Mouse (Mus musculus) layer of hippocampus, adult 18-20 months (tissue): Measurements from ENCODE around the gene Cpeb1. TPM values are rescaled to one million over a fixed set of nuclear protein-coding genes. Genes with fewer than 3 reads are reported as not detected.
A peak's percentile ranks its signal among the peaks of the same experiment; 100 is the strongest.

Experiments used
- DNase-seq, 2 experiments: peaks; one replicate each; pipeline ENCODE4 v3.0.0; 2022; ENCODE audit warnings: low spot score in 2 of 2
- total RNA-seq, 2 experiments: library from RNA; stranded (reverse); gene quantifications; 2 replicates each; pipeline ENCODE4 v1.2.3; 2021

The Cpeb1 gene
- total RNA-seq, 2 experiments from 2014 or later, result 114 to 125 TPM

DNA sequence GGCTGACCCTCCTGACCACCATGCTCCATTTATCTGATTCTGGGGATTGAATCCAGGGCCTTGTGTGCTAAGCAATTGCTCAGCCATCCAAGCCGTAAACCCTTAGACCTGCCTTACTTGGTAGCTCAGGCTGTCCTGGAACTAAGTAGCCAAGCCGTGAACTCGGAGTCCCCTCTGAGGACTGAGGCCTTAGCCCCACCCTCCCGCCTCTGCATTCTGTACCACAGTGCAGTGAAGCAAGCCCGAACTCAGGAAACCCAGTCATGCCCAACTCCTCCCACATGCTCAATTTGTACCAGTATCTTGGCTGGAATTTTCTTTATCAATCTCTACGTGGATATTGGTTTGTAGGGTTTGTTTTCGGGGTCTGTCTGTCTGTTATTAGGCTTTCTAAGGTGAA lies 123.4 kb downstream of the Cpeb1 start:
- DNase-seq, result no peak

DNA sequence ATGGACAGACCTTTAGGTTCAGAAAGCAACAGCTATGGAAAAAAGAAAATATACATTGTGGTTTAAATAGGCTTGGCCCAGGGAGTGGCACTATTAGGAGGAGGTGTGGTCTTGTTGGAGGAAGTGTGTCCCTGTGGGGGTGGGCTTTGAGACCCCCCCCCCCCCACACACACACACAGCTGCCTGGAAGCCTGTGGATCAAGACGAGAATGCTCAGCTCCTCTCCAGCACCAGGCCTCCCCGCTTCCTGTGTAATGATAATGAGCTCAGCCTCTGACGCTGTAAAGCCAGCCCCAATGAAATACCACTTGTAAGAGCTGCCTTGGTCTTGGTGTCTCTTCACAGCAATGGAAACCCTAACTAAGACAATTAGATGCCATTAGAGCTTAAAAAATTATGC lies 124.5 kb downstream of the Cpeb1 start:
- DNase-seq, result no peak

DNA sequence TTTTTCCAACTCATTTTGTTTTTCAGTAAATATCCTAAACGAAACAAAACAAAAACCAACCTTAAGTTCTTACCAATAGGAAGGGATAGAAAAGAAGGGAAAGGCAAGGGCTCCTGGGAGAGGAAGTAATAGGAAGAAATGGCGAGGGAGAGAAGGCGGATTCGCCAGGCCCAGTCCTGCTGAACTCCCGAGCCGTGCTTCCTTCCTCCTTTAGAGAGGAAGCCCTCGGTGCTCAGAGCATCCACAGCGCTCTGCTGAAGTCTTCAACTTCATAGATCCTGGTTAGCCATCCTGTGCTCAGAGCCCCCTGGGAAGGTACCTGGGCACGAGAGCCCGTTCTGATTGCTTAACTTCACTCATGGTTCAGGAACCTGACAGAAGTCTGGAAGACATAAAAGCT lies 127.6 kb downstream of the Cpeb1 start:
- no peak for DNase-seq

DNA sequence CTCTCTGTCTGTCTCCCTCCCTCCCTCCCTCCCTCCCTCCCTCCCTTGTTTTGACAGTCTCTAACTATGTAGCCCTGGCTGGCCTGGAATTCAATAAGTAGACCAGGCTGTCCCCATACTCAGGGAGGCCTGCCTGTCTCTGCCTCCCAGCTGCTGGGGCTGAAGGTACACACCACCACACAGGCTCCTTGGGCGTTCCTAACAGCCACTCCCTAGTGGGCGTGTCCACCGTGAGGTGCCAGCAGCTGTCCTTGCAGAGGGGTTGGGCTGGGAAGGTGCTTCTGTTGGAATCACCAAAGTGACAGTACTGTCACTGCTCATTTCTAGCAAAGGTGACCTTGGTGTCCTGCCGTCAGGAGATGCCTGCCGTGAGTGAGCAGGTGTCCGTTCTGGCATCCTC lies 128.4 kb downstream of the Cpeb1 start:
- DNase-seq, result no peak

DNA sequence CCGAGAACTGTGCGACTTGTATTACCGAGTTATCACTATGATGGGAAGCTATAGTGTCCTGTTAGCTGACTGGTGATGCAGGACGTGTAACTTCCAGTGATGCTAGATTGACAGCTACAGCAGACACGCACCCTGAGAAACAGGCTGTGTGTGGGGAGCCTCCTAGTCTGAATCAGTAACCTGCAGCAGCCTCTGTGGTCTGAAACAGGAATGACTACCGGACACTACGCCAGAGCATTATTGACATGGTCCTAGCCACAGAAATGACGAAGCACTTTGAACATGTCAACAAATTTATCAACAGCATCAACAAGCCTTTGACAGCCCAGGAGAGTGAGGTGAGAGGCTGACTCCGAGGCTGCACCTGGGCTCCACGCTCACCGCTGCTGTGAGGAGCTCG lies 129.2 kb downstream of the Cpeb1 start:
- DNase-seq, result no peak

DNA sequence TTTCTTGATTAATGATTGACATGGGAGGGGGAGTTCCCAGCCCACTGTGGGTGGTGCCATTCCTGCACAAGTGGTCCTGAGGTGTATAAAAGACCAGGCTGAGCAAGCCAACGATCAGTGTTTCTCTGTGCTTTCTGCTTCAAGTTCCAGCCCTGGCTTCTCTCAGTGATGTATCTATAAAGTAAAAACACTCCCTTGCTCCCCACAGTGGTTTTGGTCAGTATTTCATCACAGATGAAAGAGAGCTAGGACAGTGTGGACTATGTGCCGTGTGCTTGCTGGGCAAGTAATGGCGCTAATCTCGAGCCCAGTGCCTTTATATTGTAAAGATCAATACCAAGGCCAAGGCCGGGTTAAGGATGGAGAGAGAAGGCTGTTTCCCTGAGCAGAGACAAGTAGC lies 133.5 kb downstream of the Cpeb1 start:
- DNase-seq, result no peak

DNA sequence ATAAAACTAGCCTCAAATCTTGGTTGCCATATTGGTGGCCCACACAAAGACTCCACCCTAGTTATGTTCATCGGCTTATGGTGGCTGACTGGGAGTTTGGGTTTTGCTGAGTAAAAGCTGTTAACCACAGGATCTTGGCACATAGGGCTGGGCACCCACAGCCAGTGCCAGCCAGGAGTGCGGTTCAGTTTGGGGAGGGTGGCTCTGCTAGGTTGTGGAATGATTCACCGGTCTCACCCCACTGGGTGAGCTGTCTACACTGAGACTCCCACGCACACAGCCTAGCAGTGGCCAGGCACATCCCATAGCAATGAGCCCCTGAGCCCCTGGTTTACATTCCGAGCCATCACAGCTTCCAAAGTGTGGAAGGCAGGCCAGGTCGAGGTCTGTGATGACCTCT lies 135.5 kb downstream of the Cpeb1 start:
- no peak for DNase-seq

DNA sequence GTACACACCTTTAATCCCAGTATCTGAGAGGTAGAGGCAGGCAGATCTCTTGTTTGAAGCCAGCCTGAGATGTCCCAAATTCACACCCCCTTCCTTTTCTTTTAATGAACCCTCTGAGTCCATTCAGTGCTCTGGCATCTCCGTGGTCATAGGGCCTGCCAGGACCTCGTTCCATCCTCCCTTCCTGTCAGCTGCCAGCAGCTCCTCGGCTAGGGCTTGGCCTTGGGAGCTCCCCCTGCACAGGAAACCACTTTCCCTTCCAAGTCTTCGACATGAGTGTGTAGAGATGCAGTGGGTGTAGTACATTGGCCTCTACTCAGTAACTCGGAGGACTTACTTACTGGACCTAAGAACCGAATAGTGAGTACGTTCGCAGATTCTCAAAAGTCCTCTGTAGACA lies 139.7 kb downstream of the Cpeb1 start:
- no peak for DNase-seq

DNA sequence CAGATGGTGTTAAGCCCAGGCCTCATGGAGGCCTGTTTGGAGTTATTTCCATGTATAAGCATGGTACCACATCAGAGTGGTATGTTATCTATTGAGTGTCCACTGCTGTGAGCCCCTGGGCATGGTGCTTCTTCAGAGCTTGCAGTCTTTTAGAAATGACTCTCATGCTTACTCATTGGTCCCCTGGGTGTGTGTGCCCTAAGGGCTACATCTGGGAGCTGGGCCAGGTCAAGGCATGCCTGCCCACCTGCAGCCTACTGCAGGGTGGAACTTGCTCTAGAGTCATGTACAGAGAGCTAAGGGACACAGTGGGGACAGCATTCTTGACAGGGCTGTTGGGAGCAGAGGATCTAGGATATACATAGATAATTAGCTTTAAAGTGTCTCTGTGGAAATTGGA lies 143.7 kb downstream of the Cpeb1 start:
- DNase-seq, result no peak

DNA sequence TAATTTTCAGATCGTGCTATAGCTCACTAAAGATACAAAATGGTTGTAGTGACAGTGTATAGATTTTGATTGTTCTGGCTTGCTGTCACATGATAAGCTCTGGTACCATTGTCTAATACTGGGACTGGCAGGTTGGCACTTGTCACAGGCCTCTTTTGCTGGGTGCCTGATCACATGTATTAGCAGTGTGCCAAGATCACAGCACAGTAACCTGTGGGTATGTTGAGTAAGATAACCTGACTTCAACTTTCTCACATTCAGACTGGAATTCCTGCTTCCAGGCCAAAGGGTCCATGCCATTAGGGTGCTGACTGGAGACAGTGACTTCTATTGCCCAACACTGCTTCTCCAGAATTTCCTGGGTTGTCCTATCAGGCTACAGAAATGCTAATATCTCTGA lies 144.1 kb downstream of the Cpeb1 start:
- no peak for DNase-seq

DNA sequence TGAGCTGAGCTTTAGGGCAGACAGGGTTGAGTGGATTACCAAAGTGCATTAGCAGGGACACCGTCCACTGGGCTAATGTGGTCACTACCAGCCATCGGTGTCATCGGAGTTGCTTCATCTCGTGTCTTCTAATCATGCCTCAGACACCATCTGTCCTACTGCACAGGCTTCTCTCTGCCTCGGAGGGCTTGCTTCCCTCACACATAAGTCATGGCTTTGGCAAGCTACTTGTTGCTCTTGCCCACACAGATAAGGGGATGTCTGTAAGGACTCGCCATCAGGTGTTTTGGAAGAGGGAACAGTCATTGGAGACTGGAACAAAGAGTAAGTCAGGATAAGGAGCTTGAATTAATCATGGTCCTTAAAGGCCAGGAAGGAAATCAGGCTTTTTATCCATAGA lies 146.0 kb downstream of the Cpeb1 start:
- no peak for DNase-seq

DNA sequence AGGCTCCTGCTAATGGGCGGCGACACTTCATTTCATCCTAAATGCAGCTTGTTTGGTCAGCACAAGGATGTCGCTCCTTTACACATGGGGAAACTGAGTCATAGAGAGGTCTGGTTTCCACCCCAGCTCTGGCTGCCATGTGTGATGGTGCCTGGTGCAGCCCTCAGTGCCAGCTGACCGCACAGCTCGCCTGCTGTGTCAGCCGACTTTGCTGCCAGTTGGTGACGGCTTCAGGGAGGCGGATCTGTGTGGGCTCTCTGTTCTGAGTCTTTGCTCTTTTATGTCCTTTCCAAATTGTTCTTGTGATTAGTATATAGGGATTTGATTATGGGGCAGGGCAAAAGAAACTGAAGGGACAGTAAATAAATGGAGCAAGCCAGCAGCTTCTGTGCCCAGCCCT lies 147.5 kb downstream of the Cpeb1 start:
- DNase-seq, result peak; percentile 32 to 68

DNA sequence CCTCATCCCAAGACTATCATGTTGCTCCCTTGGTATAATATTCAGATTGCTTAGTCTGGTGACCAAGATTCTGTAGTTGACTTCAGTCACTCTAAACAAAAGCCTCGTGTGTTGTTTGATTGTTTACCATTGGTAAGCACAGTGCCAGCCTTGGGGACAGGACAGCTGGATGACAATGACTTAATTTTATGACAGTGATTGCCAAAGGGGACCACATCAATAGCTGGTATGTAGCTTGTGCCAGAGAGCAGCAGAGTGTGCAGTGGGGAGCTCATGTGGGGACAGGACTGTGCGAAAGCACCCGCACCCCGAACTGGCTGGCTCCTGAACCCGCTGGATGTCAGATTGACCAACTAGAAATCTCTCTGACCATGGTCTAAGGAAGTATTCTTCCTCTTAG lies 150.6 kb downstream of the Cpeb1 start:
- peak in 1 of 2 experiments; percentile 25 for DNase-seq

DNA sequence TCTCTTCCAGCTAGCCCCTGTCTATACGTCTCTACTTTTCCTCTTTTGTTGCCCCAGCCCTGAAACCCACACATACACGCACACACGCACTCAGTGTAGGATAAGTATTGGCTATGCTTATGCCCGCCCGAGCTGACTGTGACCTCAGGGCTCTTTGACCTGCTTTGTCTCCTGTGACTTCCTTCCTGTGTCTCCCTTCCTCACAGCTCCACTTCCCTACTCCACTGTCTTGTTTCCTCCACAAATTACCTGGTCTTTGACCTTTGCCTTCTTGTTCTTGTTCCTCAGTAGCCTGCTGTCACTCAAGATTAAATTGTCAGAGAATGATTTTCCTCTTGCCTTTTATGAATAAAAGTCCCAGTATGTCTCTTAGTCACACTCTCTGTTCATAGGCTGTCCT lies 151.2 kb downstream of the Cpeb1 start:
- DNase-seq, result no peak

DNA sequence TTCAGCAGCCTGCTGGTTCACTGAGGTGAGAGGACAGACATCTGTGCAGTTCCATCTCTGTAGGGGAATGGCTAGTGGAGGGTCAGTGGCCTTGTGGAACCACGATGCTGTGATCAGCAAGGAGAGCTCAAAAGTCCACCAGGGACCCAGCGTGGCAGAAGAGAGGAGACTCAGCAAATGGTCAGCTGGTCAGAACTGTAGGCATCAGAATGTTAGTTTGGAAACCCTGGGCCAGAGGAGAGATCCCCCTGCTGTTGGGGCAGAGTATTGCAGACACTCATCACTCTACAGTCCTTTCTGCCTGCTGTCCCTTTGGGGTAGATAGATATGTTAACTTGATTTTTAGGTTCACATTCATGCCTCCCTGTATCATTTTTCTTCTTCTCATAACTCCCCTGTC lies 151.6 kb downstream of the Cpeb1 start:
- DNase-seq, result no peak

DNA sequence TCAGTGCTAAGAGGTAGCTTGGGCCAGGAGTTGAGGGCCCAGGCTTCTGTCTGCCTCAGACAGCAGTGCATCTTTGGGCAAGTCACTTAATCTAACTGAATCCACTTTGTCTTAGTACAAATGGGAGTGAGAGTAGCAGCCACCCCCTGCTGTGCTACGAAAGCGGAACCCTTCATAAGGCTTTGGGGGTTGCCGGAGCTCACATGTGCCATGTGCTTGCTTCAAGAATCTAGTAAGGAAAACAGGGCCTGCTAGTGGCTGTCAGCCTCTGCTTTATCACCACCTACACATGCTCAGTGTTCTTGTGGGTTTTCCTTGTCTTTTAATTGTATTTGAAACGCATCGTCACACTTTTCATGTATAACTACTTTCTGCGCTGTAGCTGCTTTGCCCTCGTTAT lies 153.9 kb downstream of the Cpeb1 start:
- peak in 1 of 2 experiments; percentile 25 for DNase-seq

DNA sequence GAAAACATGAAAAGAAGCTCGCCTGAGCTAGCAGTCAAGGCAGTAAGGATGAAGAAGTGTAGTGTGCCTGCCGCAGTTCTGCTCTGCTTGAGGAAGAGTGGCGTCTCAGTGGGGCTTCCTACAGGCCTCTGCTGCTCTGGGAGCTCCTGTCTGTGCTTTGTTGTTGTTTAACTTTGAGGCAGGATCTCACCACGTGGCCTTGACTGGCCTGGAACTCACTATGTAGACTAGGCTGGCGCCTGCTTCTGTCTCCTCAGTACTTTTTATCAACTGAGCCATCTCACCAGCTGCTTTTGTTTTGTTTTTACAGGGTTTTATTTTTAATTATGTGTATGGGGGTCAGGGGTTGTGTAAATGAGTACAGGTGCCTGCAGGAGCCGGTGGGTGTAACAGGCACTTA lies 157.1 kb downstream of the Cpeb1 start:
- no peak for DNase-seq

Other genes starting within 250 kb of the Cpeb1 start
- gene Pde8a, start 241.9 kb downstream of the Cpeb1 start, total RNA-seq, result 10 to 100 TPM; 11.9 to 12.1 TPM
- 100 to 1,000 TPM; 601 to 632 TPM for gene Rps17, start 110.2 kb downstream of the Cpeb1 start, total RNA-seq
- 100 to 1,000 TPM; 164 to 171 TPM for gene Ap3b2, start 38.5 kb upstream of the Cpeb1 start, total RNA-seq
- not detected for gene BC048679, start 42.8 kb upstream of the Cpeb1 start, total RNA-seq
- under 1 TPM; 0.23 to 0.52 TPM for gene Fsd2, start 111.5 kb upstream of the Cpeb1 start, total RNA-seq
- 10 to 100 TPM; 19.2 to 19.5 TPM for gene Whamm, start 115.8 kb upstream of the Cpeb1 start, total RNA-seq